Mouse (Mus musculus): Measurements from ENCODE around the gene Ear2.
"Not testable (repeated sequence)": the region's sequence is repeated elsewhere in the genome, so short reads cannot be mapped to it uniquely, and the experiment has no call there.

GRCm38 (mm10) chr14:44070595-44070994 is 31.9 kb upstream of the Ear2 start:
- TF ChIP-seq EP300 (optimal IDR thresholded peaks at IDR 0.05); CTCF (IDR thresholded peaks at IDR 0.05; ENCODE audit: low read depth): not testable (repeated sequence)

Measured in stomach, postnatal 0 days (tissue).